Mouse (Mus musculus): ENCODE measurements at regions not wholly inside any gene's neighbourhood (a gene's known extent, or its start where the extent isn't known, plus 50 kb on each side); places are given as distances from the start of the nearest gene placed in this dataset.

Small RNA genes in the stretch of these regions (microRNA-seq; reads per million reads assigned to microRNA genes)
- gene Mir374b, result 0 reads per million in 2 experiments
- gene Mir374c, result 0 reads per million in 2 experiments
- gene Mir421, result 329 to 365 reads per million in 2 experiments

Measured in left cerebral cortex, postnatal 25 days (tissue).